Mouse (Mus musculus) ES-E14 (cell line): ENCODE measurements around the gene Ypel2.

ENCODE experiments used
- CHD2 ChIP-seq: IDR thresholded peaks from 2 replicates; pipeline ENCODE4 v1.6.1; 2014; ENCODE audit warnings: mild to moderate bottlenecking, low read depth, low read length, inconsistent platforms
- MAFK ChIP-seq: IDR thresholded peaks from 2 replicates; pipeline ENCODE4 v1.6.1; 2014; ENCODE audit warnings: mild to moderate bottlenecking, low read depth, low read length, inconsistent platforms; ENCODE audit not compliant: insufficient read depth
- ZC3H11A ChIP-seq: IDR thresholded peaks from 2 replicates; pipeline ENCODE4 v1.6.1; 2012; ENCODE audit warnings: low read depth, mild to moderate bottlenecking, inconsistent platforms, low read length, borderline replicate concordance
- ZNF384 ChIP-seq: IDR thresholded peaks from 2 replicates; pipeline ENCODE4 v1.6.1; 2012; ENCODE audit warnings: low read depth, low read length, inconsistent platforms

- TF ChIP-seq CHD2 (no peak), ZC3H11A (no peak), MAFK (no peak), ZNF384 (no peak)
These were observed 84.5 kb downstream of the Ypel2 start for GRCm38 (mm10) chr11:86909028-86909427.
